Mouse (Mus musculus) brain, embryonic 18.5 days (tissue): ENCODE measurements around the gene Oaf.

Experiments used
- DNase-seq: peaks from one replicate; pipeline ENCODE4 v3.0.0-alpha.2; 2012; ENCODE audit warnings: low read depth, low spot score

The Oaf gene

DNA sequence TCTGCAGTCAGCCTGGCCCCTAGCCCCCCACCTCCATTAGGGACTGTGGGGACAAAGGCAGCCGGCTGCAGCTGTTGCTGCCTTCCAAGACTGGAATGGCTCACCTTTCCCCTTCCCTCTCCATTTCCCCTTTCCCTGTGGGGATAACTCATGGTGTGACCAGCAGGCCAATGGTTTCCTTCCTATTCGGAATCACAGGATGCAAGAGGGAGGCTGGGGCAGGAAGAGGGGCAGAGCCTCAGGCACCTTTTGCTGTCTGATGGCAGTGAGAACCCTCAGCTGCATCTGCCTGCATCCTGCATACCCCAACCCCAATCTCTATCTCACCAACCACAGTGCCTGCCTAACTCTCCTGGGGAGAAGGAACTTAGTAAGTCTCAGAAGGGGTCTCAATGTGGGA, 14.2 kb downstream of the Oaf start:
- DNase-seq, result no peak

DNA sequence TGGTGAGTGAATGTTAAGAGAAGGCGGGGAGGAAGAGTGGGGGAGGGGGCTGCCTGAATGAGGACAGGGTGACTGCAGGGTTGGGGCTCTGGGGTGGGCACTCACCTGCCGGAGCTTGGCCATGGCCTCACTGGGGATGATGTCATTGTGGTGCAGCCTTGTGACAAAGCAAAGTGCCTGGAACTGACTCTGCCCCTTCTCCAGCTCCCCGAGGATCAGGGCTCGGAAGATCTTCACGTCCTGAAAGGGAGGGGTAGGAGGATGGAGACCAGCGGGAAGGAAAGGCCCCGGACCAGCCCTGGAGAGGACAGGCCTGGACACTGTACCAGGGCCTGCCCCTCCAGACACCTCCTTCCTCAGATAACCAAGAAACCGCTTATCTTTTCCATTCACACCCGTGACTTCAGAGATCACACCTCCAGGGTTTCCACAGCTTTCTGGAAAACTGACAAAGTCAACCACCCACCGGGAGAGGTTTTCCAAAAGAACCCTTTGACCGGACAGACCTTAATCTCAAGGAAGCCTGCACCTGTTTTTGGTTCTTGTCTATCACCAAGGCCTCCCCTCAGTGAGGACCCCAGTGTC, 14.8 kb downstream of the Oaf start:
- no peak for DNase-seq

DNA sequence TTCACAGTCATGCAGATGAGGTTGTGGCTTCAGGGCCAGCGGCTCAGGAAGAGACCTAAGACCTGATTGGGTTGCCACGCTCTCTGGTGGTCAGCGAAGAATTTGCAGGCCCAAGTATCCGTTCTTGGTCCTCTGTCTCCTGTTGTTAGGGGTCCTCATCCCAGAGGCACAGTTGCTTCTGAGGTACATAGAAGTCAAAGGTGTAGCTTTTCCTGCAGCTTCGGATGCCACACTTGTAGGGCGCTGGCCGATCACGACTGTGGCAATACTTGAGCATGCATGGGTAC, 17.3 kb downstream of the Oaf start:
- DNase-seq, result no peak

DNA sequence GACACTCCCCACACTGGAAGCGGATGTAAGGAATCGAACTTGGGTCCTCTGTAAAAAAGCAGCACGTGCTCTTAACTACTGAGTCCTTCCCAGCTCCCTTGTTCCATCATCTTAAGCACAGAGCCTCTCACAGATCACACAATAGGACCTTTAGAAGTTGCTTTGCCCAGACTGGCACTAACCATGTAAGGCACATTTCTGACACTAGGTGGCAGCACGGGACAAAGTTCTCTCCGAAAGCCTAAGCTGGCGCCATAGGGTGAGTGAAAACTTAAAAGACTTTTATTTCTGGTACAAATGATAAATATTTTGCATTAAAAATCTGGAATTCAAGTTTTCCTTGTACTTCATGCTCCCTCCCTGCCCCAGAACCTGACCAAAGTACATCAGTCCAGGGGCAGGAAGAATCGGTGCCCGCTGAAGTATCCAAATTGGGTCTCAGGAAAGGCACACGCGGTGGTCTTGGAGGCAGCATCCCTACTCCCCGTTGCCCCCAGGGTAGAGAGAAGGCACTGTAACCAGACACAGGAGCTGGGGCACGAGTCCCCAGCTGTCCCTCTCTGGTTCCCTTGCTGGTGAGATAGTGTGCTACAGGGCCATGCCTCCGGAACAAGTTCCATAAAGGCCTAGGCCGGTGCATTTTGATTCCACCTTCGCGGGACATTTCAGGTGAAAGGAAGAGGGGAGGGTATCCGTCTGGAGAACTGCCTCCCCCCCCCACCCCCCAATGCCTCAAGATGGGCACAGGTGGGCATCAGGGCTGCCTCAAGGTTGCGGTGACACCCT, 17.9 kb downstream of the Oaf start:
- DNase-seq, result peak; percentile 57

DNA sequence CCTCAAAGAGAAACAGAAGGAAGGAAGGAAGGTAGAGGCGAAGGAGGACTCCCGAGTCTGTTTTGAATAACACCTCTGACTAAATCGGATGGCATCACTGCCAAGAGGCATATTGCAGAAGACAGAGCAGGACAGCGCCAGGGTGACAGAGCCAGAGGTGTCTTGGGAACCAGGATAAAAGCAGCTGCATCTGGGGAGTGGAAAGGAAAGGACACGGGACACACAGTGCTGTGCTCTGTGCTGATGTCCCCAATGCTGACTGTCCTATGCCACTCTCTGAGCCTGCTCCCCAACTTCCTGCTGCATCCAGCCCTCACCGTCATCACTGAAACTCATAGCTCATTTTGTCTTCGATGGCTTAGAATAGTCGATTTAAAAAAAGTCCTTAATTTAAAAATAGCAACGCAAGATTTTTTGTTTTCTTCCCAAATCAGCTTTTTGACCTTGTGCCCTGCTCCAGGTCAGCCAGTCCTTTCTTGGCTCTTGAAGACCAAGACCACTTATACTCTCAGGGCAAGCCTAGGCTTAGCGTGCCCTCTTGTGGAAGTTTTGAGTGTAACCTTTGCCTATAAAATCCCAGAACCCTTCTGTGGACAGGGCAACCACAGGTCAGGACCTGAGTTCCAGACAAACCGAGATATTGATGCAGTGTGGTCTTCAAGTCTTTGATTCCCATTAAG, 28.8 kb downstream of the Oaf start:
- DNase-seq, result no peak

DNA sequence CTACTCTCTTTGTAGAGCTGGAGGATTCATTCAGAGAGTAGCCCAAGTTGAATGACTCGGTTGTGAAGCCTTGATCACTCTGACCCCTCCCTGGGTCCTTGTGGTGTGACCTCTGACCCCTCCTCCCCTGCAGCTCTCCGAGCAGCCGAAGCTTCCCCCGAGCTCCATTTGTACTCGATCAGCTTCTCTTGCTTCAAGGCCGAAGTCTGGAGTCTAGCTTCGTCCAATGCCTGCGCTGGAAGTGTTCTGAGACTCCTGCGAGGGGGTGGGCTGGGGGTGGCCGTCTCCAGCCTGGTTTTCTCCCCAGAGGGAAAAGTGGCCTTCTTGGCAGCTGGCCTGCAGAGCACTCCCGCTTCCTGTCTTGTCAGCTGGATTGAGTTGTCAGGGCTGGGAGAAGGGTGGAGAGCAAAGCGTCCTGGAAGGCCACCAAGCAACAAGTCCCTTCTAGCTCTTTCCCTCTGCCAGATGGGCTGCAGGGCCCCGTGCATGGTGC, 29.5 kb downstream of the Oaf start, which contains the start of gene Pou2f3:
Gene Pou2f3 (minus strand): TSS at position 180 of the 493 bp plus-strand sequence.
- DNase-seq, result no peak

DNA sequence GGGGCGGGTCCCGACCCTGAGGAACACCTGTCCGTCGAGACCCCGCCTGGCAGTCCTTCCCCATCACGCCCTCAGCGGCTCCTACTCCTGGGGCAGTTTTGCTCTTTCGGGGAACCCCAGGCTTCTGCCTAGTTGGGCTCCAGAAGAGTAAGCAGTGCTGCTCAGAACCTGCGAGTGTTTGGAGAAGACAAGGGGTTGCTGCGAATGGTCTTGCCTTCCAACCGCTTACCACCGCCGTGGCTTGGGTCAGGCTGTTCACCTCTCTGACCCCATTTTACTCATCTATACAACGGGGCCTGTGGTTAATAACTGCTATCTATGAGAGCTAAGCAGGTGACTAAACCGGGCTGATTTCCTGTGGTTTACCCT, 33.7 kb downstream of the Oaf start:
- no peak for DNase-seq

DNA sequence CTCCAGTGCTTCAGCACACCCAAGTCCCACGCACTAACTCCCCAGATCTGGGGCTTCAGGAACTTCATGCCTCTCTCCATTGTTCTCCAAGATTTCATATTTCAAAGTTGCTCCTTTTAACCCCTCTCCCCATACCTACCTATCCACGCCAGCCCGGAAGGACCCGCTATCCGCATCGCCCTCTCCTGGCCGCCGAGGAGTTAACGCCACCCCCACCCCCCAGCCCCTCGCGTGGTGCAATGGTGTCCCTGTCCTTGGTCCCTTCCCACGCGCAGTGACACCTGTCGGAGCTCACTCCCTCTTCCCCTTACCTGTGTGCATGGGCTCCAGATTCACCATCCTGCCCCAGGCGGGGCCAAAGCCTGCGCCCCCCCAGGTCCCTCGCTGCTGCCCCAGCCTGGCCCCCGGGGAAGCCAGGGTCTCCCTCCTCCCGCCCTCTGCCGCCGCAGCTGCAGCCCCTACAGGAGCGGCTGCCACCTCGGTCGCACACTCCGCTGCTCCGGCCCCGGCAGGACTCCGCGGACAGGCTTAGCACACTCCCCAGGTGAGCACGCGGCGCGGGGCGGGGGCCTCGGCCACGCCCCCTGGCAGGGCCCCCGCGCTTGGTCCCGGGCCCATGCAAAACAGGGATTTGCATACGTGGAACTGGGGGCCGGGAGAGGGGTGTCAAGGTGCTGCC, 34.2 kb downstream of the Oaf start:
- no peak for DNase-seq

DNA sequence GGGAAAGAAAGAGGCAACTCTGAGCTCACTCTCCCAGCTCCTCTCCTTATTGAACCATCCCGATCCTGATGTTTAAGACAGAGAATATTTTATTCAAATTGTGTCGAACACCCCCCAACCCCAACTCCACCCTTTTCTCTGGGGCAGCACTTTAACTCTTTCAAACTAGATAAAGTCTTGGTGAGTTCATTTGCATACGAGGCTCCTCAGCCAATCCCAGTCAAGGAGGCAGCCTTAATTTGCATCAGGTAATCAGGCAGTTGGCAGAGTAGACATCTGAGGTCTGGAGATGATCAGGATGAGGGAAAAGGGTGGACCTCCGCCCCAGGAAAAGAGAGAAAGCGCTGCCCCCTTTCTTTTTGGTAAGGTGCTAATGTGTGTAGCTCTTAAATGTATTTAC, 39.5 kb downstream of the Oaf start:
- no peak for DNase-seq

DNA sequence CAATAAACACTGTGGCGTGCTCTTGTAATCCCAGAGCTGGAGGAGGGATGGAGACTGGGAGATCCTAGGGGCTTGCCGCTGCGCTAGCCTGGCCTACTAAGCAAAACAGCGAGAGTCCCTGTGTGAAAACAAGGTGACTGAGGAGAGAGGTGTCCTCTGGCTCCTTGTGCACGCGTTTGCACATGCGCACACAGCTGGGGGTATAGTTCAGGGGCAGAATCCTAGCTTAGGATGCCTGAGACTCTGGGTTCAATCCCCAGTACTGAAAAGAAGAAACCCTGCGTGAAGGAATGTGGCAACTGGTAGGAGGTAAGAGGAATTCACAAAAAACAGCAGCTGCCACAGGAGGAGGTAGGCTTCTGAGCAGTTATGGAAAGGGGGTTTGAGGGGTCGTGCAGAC, 45.7 kb downstream of the Oaf start:
- DNase-seq, result no peak

DNA sequence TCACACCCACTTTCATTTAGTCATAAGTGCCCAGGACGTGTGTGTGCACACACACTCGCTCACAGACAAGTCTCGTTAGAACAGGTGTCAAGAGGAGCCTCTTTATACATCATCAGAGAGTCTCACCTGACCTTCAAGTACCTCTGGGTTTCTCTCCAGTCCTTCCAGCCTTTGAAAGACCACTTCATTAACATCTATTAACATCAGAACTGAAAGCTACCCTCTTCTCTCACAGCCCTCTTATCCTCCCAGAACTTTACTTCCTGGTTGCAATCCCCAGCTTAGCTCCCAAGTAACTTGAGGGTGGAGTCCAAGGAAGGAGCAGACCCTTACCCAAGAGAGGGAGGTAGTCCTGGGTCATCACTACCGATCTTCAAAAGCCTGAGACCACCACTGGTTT, 48.1 kb downstream of the Oaf start:
- no peak for DNase-seq

DNA sequence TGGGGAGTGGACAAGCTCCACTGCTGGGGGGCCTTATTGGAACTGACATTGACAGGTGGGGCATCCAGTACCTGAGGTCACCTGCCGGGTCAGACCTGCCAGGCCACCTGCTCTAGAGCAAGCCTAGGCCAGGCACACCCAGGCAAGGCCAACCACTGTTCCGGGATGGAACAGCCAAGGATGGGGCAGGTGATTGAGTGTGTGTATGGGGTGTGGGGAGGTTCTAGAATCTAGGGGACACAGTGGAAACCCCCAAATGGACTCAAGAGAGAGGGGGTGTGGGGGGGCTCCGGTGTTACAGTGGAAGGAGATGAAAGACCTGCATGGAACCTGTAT, 50.7 kb downstream of the Oaf start:
- no peak for DNase-seq

DNA sequence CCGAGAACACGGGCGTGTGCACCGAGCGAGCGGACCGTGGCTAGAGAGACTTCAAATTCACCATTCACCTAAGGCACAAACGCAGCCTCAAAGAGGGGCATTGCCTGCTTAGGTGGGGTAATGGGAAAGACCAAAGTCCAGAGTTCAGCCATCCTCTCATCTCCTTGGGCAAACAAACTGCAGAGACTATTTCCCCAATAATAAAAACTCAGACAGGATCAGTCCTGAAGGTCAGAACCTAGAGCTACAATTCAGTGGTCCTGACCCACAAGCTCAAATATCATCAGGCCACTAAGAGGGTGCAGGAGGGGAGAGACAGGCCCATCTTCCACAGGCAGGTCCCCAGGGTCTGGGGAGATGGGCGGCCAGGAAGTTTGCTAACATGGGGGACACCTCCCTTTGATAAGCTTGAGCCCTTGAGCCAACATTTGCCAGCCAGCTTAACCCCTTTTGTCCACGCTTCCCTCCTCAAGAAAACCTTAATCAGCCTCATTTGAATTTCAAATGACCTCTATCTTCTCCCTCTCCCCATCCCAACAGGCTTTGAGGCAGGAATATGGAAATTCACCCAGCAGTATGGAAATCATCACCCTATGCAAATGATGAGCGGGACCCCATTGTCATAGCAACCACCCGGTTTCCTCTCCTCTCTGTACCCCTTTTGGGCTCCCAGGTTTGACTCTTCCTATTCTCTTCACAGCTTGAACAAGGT, 51.2 kb downstream of the Oaf start:
- DNase-seq, result no peak

DNA sequence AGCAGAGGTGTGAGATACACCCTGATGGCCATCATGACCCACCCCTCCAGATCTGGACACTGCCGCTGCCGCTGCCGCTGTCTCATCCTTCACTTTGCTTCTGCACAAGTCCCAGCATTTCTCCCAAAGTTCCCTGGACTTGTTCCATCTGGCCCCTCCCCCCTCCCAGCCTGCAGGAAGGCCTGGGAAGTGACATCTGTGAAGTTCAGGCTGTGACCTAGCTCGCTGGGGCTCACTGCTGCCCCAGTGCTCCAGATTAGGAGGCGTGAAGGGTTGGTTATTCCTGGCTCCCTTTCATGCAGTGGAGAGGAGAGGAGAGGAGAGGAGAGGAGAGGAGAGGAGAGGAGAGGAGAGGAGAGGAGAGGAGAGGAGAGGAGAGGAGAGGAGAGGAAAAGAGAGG, 60.1 kb downstream of the Oaf start:
- DNase-seq, result no peak

DNA sequence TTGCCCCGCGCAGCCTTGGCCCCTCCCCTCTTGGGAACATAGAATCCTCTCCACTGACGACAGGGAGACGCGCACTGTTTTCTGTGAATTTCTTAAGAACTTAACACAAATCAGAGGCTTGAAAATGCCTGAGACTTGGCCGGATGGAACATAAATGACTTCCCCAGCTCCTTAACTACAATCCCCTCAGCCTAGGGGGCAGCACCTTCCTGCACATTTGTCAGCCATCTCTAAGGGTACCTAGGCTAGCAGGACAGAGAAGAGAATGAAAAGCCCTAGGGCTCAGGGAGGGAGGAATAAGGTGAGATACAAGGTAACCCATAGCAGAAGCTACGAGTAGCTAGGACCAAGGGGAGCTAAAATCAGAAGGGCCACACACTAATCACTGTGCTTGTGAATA, 61.5 kb downstream of the Oaf start:
- no peak for DNase-seq
